Mouse (Mus musculus): ENCODE data around the gene Kalrn.

Gene Kalrn

DNA sequence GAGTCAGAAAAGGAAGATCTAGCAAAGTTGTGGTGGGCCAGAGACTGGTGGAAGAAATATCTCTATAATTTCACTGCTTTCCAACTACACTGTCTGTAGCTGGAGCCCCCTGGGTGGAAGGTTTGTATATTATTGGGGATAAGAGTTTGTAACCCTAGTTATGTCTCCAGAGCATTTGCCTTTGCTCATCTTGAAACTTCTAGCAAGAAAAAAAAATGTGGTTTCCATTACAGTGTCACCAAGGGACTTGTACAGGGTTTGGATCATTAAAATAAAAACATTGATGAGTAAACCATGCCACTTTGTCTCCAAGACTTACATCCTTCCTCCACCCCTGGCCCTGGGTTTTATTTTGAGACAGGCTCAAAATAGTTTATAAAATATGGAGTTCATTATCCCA, 71.2 kb downstream of the Kalrn start:
- in situ Hi-C loops (cut with MboI), result no loop called here

DNA sequence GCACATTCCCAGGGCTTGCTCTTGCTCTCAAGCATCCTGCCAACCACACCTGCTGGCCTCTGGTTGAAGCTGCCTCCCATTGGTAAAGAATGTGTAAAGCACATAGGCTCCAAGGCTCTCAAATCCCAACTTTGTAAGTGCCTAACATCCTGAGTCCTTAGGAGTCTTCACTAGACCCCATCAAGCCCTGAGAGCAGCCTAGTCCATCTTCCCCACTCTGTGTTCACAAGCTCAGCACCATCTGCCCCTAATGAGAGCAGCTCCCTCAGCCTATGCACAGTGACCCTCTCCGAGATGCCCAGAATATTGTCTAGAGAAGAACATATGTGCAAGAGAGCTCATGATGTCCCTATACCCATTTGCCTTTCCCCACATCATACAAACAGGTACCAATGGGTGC, 78.6 kb downstream of the Kalrn start:
- in situ Hi-C loops (cut with MboI), result no loop called here

DNA sequence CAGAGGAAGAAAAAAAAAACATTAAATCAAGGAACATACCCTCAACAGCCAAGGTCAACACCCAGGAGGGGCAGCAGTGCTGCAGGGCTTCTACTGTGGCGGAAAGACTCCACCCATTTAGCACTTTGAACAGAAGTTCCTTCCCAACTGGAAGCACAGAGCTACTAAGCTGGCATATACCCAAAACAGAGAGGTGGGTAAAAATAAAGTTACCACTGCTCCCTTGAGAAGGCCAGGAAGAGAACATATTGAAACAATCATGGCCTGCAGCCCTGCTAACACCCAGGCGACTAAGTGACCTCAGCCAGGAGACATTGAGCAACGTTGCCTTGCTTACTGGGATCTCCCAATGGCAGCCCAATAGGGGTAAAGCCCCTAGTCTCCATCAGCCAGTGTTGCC, 79.4 kb downstream of the Kalrn start:
- in situ Hi-C loops (cut with MboI), result no loop called here

DNA sequence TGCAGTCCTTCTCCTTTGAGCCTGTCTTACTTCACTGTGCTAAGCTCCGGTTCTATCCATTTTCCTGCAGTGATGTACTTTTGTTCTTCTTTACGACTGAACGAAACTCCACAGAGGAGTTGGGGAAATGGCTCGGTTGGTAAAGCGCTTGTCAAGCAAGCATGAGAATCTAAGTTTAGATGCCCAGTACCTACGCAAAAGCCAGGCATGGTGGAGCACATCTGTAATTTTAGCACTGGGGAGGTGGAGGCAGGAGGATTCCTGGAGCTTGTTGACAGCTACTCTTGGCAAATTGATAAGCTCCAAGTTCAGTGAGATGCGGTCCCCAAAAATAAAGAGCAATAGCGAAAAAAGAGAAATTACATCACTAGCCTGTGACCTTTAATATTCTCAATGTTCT, 82.1 kb downstream of the Kalrn start:
- in situ Hi-C loops (cut with MboI), result no loop called here

DNA sequence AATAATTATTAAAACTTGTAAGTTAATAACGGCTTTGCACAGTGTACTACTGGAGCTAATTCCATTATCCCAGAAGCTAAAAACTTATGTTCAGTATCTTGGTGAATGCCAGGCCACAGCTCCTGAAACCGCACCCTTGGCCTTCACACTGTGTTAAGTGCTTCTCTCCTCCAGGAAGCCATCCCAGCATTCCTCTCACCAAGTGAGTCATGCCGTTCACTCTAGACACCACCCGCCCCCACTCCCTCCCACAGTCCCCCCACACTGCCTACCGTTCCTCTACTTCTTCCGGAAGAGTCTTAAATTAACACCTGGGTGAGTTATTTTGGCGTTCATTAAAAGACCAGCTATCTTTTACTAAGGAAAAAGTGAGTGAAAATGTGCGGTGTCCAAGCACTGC, 82.8 kb downstream of the Kalrn start:
- in situ Hi-C loops (cut with MboI), result no loop called here

DNA sequence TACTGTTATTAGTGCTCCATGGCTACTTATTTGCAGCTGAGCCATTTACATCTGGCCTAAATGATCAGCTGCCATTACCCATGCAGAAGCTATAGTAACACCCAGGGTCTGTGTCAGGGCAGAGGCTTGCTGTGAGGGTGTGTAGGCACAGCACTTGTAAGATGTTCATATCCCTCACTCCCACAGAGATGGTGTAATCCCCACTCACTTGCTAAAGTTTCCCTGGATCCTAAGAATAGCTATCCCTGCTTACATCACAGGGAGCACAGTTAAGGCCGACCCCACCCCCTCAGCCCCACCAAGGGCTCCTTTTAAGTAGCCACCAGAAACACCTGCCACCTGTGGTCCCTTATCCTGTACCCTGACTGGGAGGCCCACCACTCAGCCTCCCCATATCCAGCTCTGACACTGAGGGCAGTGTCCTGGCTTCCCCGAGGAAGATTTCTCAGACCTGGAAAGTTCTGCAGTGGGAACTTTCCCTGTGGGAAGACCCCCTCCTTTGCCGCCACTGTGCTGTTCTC, 83.5 kb downstream of the Kalrn start:
- in situ Hi-C loops (cut with MboI), result no loop called here

DNA sequence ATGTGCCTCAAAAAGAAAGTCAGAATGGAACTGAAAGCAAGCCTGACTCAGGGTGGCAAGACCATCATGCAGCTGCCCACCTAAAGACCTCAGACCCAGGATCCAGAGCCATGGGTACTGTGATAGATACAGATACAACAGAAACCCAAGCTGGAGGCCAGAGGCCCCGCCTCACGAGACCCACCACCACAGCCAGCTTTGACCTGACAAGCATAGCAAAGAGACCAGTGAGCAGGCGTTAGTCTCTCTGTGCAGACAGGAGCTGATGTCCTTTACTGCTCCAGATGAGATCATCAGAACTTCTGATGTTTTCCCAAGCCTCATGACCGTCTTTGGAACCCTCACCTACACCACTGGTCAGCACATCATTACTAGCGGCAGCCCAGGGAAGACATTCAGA, 85.5 kb downstream of the Kalrn start:
- in situ Hi-C loops (cut with MboI), result no loop called here

DNA sequence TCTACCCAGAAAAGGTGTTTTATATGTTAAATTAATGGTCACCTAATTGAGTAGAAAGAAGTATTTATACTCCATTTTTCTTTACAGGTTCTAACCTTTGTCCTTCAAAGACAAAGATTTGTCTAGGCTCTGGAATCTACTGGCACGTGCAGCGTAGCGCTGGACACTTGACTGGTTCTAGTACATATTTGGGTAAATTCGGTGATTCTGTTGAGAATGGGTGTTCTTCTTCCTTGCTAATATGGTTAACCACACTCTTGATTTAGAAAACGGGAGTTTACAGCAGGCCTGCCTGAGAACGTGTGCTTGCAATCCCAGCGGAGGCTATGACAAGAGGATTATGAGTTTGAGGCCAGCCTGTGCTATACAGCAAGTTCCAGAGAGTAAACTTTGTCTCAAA, 86.1 kb downstream of the Kalrn start:
- in situ Hi-C loops (cut with MboI), result no loop called here

DNA sequence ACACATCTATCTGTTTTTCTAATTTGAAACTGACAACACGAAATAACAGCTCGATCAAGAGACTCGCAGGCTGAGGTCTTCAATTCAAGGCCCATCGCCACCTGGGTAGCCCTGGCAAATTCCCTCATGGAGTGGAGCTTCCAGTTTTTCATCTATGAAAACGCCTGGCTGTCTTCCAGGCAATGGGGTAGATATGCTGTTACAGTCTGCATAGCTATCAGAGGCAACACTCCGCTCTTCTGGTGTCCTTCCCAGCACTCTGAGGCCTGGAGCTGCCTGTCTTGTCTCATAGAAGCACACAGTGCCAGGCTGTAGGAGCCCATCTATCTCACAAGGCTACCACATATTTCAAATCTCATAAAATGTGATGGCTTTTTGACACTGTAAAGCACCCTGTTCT, 87.8 kb downstream of the Kalrn start:
- in situ Hi-C loops (cut with MboI), result no loop called here

DNA sequence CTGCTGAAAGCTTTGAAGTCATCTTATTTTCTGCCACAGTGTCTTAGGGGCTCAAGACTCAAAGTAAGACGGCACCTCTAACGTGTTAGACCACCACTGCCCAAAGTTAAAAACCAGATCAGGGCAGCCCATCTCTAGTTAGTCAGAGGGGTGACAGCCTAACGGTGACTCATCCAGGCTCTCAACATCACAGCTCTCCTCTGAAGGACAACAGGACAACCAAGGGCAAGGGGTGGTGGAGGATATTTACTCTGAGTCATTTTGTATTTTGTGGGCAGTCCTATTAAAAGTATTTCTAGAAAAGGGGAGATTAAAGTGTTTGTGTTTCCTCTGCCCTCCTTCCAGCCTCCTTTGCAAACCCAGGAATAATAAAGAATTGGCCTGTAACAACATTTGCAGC, 88.4 kb downstream of the Kalrn start:
- in situ Hi-C loops (cut with MboI), result no loop called here

DNA sequence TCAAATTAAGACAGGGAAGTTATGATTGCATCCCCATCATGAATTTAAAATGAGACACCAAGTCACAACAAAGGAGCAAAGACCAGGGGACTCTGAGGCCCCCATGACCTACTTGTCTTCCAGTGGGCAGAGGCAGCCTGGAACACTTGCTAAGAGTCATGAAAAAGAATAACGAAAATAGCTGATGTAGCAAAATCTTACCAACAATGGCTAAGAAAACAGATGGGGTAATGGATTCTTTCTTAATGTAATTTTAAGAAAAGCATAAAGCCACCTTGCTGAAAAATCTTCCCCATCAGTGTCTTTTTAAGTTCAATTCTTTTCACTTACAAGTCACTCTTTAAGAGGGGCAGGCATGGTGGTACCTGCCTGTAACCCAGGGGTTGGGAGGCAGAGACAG, 89.1 kb downstream of the Kalrn start:
- in situ Hi-C loops (cut with MboI), result no loop called here

DNA sequence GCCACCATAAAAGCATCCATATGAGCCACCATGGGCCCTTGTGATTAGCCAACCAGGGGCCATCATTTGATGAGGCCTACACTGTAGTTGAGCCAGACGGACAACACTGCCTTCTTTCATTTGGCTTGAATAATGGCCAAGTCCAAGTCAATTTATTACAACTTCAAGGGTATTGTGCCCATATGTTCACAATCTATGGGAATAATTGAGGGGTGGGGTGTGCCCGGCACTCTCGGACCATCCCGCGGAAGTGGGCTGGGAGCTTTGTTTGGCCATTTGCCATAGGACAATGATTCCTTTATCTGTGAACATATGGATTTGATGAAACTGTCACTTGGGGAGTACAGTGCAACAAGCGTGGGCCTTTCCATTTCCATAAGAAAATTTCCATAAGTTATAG, 89.6 kb downstream of the Kalrn start:
- in situ Hi-C loops (cut with MboI), result no loop called here

DNA sequence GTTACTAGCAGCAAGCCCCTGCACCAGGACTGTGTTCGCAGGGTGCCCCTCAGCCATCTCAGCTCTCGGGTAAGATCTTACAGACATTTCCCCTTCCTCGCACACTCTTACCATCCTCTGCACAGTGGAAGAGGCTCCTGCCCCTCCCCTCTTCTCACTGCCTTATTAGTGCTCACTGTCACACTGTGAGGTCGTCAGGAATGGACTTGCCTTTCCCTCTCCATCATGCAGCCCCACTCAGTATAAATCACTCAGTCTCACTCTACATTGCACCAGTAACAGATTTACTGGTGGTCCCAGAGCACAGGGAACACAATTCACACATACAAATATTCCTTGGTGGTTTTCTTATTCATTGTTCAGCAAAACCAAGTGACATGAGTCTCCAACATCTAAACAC, 98.6 kb downstream of the Kalrn start:
- in situ Hi-C loops (cut with MboI), result no loop called here

DNA sequence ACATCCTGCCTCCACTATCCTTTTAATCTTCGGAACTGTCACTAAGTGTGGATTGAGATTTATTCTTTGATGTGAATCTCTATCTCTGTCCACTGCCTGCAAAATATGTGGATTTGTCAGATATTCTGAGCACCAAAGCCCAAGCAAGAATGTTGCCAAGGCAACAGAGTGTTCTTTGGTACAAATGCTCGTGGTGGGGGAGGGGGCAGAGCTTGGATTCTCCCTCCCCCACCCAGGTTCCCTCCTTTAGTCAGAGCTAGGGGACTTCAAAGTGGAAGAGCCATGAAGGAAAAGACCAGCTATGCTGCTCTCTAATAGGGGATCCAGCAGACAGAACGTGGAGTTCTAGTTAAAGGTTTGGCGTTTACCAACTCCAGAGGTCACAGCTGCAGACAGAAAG, 99.4 kb downstream of the Kalrn start:
- in situ Hi-C loops (cut with MboI), result no loop called here

DNA sequence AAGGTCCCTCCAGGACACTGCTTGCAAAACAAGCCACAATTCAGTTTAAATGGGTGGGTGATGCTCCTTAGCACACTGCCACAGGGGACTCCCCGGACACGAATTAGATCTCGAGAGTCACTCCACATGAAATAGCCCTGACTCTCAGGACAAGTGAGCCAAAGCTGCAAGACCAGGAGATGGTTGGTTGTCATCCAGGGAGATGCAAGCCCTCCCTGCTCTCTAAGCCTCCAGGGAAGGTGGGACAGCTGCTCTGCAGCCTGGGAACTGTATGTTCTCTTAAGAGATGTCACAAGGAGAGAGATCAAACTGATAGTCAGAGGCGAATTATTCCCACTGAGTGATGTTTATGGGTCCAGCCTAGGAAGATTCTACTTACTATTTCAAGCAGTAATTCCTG, 101.9 kb downstream of the Kalrn start:
- in situ Hi-C loops (cut with MboI), result no loop called here

DNA sequence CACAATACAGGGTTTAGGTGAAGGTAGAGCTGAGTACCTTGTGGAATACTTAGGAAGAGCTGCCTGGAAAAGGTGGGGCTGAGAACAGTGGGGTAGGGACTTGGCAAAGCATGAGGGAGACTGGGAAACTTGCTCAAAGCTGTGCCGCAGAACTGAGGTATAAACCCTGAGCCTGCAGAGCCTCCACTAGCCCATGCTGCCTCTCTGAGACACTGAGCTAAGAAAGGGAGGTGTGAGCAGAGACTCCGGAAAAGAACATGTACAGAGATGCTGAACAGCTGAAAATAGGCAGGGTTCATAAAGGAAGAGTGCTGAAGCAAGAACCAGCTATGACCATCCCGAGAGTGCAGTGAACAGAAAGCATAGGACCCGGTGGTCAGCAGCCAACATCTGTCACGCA, 103.0 kb downstream of the Kalrn start:
- in situ Hi-C loops (cut with MboI), result no loop called here

DNA sequence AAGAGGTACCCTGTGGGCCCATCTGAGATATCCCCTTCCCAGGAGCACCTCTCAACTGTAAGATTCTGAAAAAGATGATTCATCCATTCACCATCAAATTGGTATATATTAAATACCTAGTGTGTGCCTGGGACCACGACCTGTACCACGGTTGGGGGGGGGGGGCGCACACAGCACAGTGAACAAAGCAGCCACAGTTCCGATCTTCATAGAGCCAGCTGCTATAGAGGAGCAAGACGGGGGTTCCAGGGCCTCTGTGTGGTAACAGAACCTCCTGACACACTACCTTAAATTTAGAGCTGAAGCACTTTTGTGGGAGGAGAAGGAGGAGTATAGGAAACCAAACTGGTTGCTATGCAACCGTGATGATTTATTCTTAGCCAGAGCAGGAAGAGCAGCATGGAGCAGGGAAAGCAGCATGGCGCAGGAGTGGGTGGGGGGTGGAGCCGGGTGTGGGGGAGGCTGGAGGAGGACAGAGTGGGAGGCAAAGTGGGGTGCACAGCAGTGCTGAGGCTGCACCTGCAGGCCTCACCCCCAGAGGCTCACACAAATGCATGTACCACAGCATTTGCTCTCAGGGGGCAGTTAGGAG, 104.0 kb downstream of the Kalrn start:
- in situ Hi-C loops (cut with MboI), result no loop called here

DNA sequence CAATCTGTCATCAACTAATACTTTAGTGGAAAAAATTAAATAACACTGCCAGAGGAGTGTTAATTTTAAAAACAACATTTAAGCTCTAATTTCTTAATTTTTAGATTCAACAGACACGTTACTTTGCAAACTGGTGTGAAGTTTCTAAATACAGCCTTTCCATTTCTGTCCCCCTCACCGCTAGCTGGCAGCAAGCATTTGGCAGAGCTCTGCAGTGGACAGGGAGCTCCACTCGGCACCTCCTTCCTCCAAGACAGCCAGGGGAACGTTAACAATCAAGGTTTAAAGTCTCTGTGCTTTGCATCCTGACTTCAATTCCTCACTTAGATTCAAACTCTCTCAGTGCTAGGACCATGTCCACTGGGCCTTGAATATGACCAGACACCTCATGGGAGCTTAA, 106.7 kb downstream of the Kalrn start:
- in situ Hi-C loops (cut with MboI), result no loop called here

DNA sequence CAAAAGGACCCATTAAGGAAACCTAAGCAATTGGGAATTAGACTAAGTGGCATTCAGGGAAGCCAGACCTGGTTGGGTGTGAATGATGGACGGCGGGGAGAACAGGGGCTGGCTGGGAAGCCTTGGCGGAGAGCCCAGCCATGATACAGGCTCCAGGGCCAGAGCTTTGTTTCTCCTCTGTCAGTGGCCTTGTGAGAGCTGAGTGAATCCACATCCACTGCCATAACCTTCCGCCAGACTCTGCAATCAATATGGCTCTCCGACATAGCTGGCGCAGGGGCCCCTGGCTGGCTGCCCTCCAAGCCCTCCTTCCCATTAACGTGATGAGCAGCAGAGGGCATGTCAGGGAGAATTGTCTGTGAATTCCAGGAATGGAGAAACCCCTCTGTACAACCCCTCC, 117.0 kb downstream of the Kalrn start:
- in situ Hi-C loops (cut with MboI), result no loop called here

DNA sequence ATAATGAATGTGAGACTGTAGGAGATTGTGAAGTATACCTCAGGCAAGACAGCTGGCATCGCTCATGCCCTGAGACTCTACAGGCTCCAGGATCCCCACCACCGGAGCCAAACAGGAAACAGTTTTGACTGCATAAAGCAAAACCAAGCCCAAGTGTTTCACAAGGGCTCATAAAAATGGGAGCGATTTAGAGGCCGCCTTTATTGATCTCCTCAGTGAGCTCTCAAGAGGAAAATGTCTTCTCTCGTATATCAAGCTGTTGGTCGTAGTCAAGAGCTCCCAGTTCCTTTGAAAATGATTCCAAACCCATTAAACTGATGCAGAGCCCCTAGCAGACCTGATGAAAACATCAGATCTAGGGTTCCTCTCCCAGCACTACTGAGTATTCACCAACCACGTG, 127.7 kb downstream of the Kalrn start:
- in situ Hi-C loops (cut with MboI), result no loop called here

DNA sequence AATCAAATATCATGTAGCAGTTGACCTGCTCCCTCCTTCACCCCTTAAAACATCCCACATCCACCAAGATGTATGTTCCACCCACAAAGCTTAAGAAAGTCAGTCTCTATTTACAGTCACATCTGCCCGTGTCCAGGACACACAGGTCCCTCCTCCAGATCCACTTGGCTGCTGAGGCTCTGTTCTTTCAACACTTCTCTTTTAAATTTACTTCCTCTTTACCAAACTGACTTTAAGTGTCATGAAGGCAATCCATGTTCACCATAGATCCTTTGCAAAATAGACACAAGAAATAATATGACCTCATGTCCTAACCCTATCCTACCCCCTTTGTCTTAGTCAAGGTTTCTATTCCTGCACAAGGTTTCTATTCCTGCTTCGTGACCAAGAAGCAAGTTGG, 131.6 kb downstream of the Kalrn start:
- in situ Hi-C loops (cut with MboI), result no loop called here

DNA sequence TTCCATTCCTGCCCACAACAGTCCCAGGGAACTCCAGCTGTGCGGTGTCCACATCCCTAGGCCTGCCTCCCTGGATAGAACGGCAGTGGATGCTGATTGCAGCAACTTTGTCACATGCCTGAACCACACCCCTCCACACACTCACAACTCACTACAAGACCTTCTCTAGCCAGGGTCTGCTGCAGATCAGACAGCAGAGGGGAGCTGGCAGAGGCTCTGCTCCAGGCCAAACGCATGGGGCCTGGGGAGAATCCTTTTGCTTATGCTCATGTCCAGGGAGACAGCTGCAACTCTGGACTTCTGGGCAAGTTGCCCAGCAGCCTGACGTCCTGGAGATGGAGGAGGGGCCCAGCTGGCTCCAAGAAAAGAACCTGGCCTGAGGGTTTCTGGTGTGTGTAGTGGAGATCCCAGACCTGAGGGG, 132.3 kb downstream of the Kalrn start:
- in situ Hi-C loops (cut with MboI), result no loop called here

DNA sequence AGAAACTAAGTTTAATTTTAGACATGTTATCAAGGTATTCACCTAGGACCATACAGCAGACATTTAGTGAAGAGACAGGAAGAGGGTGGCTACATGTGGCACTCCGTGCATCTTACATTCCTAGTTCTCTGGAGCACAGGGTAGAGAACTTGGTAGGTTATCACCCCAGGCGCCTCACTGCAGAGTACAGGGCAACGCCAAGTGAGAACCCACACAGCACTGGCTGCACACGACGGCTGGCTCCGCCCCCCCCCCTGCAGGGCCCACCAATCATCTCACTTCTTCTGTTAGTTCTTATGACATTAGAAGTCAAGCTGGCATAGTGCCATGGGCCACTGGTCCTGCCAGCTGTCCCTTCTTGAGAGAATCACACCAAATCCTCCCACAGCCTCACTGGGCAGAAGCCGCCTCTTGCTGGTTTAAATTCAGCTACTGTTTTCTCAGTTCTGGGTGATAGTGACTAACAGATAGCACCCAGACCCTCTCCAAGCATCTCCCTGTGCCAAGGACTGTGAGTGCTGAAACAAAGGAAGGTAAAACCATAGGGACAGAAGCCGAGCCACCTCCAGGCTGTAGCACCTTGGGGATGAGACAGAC, 133.2 kb downstream of the Kalrn start:
- in situ Hi-C loops (cut with MboI), result no loop called here

DNA sequence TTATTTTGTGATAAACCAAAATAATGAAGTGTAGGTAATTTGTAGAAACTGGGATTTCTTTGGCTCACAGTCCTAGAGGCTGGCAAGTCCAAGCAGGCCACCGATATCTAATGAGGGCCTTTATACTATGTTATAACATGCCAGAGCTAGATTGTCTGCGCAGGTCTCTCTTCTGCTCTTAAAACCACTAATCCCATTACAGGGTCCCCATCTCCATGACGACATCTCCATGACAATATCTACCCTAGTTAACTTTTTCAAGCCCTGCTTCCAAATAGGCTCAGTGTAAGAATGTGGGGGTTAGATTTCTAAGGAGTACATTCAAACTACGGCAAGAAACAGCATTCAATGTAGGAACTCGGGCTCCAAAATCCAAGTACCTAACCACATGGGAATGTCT, 143.2 kb downstream of the Kalrn start:
- in situ Hi-C loops (cut with MboI), result no loop called here
